Mouse (Mus musculus): ENCODE data around the gene Slc35c2.
A peak's percentile ranks its signal among the peaks of the same experiment; 100 is the strongest.

Gene Slc35c2

GRCm38 (mm10) chr2:165311577-165311976, 23.9 kb upstream of the Slc35c2 start:
- DNase-seq (ENCODE audit: low spot score): no peak

GRCm38 (mm10) chr2:165310818-165311425, 23.3 kb upstream of the Slc35c2 start:
- no peak for DNase-seq (ENCODE audit: low spot score)

- no peak for DNase-seq (ENCODE audit: low spot score)
Observed at GRCm38 (mm10) chr2:165307801-165308200, 20.1 kb upstream of the Slc35c2 start.

GRCm38 (mm10) chr2:165305438-165305837, 17.8 kb upstream of the Slc35c2 start:
- DNase-seq (ENCODE audit: low spot score): no peak

GRCm38 (mm10) chr2:165304819-165305218, 17.1 kb upstream of the Slc35c2 start:
- DNase-seq (ENCODE audit: low spot score): no peak

- no peak for DNase-seq (ENCODE audit: low spot score)
Observed at GRCm38 (mm10) chr2:165303354-165304012, 15.8 kb upstream of the Slc35c2 start.

GRCm38 (mm10) chr2:165301409-165301808, 13.7 kb upstream of the Slc35c2 start:
- no peak for DNase-seq (ENCODE audit: low spot score)

- peak; percentile 54 for DNase-seq (ENCODE audit: low spot score)
Observed at GRCm38 (mm10) chr2:165300885-165301284, 13.2 kb upstream of the Slc35c2 start.

GRCm38 (mm10) chr2:165300424-165300823, 12.8 kb upstream of the Slc35c2 start:
- DNase-seq (ENCODE audit: low spot score): no peak

GRCm38 (mm10) chr2:165297429-165297828, 9.8 kb upstream of the Slc35c2 start:
- DNase-seq (ENCODE audit: low spot score): no peak

- DNase-seq (ENCODE audit: low spot score): no peak
Observed at GRCm38 (mm10) chr2:165296571-165296970, 8.9 kb upstream of the Slc35c2 start.

- no peak for DNase-seq (ENCODE audit: low spot score)
Observed at GRCm38 (mm10) chr2:165288315-165289031, 804 bp upstream of the Slc35c2 start.

GRCm38 (mm10) chr2:165286361-165287201, 1.1 kb downstream of the Slc35c2 start:
- DNase-seq (ENCODE audit: low spot score): no peak

- no peak for DNase-seq (ENCODE audit: low spot score)
Observed at GRCm38 (mm10) chr2:165285621-165286020, 2.0 kb downstream of the Slc35c2 start.

GRCm38 (mm10) chr2:165285034-165285433, 2.6 kb downstream of the Slc35c2 start:
- no peak for DNase-seq (ENCODE audit: low spot score)

- no peak for DNase-seq (ENCODE audit: low spot score)
Observed at GRCm38 (mm10) chr2:165284377-165284776, 3.3 kb downstream of the Slc35c2 start.

GRCm38 (mm10) chr2:165283644-165284043, 4.0 kb downstream of the Slc35c2 start:
- DNase-seq (ENCODE audit: low spot score): no peak

- DNase-seq (ENCODE audit: low spot score): no peak
Observed at GRCm38 (mm10) chr2:165281779-165282311, 5.8 kb downstream of the Slc35c2 start.

GRCm38 (mm10) chr2:165279351-165279750, 8.3 kb downstream of the Slc35c2 start:
- DNase-seq (ENCODE audit: low spot score): peak; percentile 15

GRCm38 (mm10) chr2:165277188-165277740, 10.4 kb downstream of the Slc35c2 start:
- DNase-seq (ENCODE audit: low spot score): no peak

GRCm38 (mm10) chr2:165275824-165276223, 11.8 kb downstream of the Slc35c2 start:
- DNase-seq (ENCODE audit: low spot score): peak; percentile 85

Data from retina, embryonic 14.5 days (tissue).